Mouse (Mus musculus) liver, embryonic 13.5 days (tissue): ENCODE results near the gene Arid5b. TPM values are rescaled to one million over a fixed set of nuclear protein-coding genes. Genes with fewer than 3 reads are reported as not detected.

Experiments
- ATAC-seq: fragments of 200-750 bp; cut with Nextera tagmentation; 2 replicates; pipeline ENCODE4 v1.8.0; 2017; ENCODE audit warnings: low read depth, mild to moderate bottlenecking, moderate number of reproducible peaks, moderate library complexity
- DNase-seq: peaks from one replicate; pipeline ENCODE4 v3.0.0; 2022
- H3K27ac ChIP-seq: fragments of 300-500 bp; sonication (generic); 2 replicates; pipeline ENCODE4 v1.5.1; 2015; ENCODE audit warnings: moderate library complexity, mild to moderate bottlenecking, inconsistent platforms
- H3K27me3 ChIP-seq: fragments of 300-500 bp; sonication (generic); 2 replicates; pipeline ENCODE4 v1.6.1; 2015; ENCODE audit warnings: mild to moderate bottlenecking, inconsistent platforms
- H3K36me3 ChIP-seq: fragments of 300-500 bp; sonication (generic); 2 replicates; pipeline ENCODE4 v1.6.1; 2015; ENCODE audit warnings: mild to moderate bottlenecking, inconsistent platforms
- H3K4me1 ChIP-seq: fragments of 300-500 bp; sonication (generic); replicated peaks from 2 replicates; pipeline ENCODE4 v1.6.1; 2015; ENCODE audit warnings: inconsistent platforms
- H3K4me2 ChIP-seq: fragments of 300-500 bp; sonication (generic); 2 replicates; pipeline ENCODE4 v1.6.1; 2015; ENCODE audit warnings: inconsistent platforms, mild to moderate bottlenecking, moderate library complexity
- H3K4me3 ChIP-seq: fragments of 300-500 bp; sonication (generic); replicated peaks from 2 replicates; pipeline ENCODE4 v1.5.1; 2015; ENCODE audit warnings: mild to moderate bottlenecking, inconsistent platforms
- H3K9ac ChIP-seq: fragments of 300-500 bp; sonication (generic); 2 replicates; pipeline ENCODE4 v1.6.1; 2015; ENCODE audit warnings: mild to moderate bottlenecking, inconsistent platforms
- H3K9me3 ChIP-seq: fragments of 300-500 bp; sonication (generic); replicated peaks from 2 replicates; pipeline ENCODE4 v1.6.1; 2016; ENCODE audit warnings: inconsistent platforms
- WGBS: fragments of 180-500 bp; shearing (Covaris S2); methylation state at CpG from one replicate; pipeline ENCODE4 v1.1.7; 2015; ENCODE audit not compliant: insufficient replicate concordance; 5-methylcytosine and 5-hydroxymethylcytosine counted together
- polyA plus RNA-seq: library from polyadenylated mRNA; unstranded; fragments of >200 nt; fragmentation: Nextera tagmentation; extraction: Ambion mirVana; gene quantifications from 2 replicates; pipeline ENCODE4 v1.2.1, GENCODE M21; 2015

Gene Arid5b
- polyA plus RNA-seq, 1 experiment from 2014 or later = 4.1 TPM

DNA sequence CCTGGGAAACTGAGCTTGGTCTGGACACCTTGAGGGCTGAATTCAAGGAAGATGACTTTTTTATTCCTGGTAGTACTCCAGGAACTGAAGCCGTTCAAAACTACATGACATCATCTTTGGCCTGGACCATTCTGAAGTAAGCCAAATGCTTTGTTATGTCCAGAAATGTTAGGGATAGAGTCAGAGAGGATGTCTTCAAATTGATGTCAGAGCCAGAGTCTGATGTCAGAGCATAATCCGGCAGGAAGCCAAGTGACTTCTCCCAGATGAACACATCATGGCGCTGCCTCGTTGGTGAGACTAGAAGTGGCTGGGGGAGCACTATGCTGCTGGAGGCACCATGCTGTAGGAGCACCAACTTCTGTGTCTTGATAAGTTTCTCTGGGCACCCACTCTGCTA lies 156.6 kb downstream of the Arid5b start:
- DNase-seq (no peak), ATAC-seq (no peak)
- H3K27ac ChIP-seq = no peak overlapping the region
- H3K4me3 ChIP-seq = no peak overlapping the region
- no peaks in the 10 kb centered on the region for H3K9me3 ChIP-seq
- no peak overlapping the region for H3K9ac ChIP-seq
- no peaks in the 10 kb centered on the region for H3K36me3 ChIP-seq
- H3K27me3 ChIP-seq = no peaks in the 10 kb centered on the region
- no peak overlapping the region for H3K4me2 ChIP-seq
- H3K4me1 ChIP-seq = peaks cover 28% of the 10 kb centered on the region
- WGBS = 67% methylated on average over 4 of the region's 4 CpGs

DNA sequence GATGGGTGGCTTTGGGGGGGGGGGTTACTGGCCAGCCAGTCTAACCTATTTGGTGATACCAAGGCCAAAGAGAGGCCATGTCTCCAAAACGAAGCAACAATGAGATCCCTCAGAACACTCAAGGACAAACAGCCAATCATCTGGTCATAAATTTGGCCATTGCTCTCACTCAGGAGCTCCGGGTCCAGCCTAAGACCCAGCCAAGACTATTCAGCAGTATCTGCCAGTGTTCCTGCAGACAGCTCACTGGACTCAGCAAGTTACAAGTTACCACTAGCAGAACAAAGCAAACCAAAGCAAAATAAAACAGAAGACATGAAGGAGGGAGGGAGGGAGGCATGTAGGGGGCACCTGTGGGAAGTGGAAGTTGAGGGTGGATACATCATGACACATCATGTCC lies 157.3 kb downstream of the Arid5b start:
- Histone ChIP-seq H3K9me3 (no peaks in the 10 kb centered on the region), H3K27me3 (no peaks in the 10 kb centered on the region), H3K36me3 (no peaks in the 10 kb centered on the region), H3K9ac (no peak overlapping the region), H3K4me2 (no peak overlapping the region), H3K4me1 (peaks cover 23% of the 10 kb centered on the region), H3K27ac (no peak overlapping the region), H3K4me3 (no peak overlapping the region)
- ATAC-seq (no peak), DNase-seq (no peak)
- 61% methylated on average over 2 of the region's 2 CpGs for WGBS

DNA sequence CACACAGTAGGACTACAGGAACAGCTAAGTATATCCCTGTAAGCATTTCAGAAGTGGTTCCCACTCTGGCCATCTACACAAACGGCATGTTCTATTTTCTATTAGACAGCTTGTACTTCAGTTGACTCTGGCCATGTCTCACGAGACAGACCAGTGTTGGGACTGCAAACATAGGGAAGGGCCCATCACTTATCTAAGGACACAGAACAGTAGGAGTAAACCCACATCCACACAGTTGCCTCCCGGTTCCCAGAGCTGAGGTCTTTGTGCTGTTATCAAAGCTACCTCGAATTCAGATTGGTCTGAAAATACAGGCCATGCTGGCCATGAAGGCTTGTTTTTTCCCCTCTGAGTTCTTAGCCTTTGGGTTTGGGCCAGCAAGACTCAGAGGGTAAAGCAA lies 158.5 kb downstream of the Arid5b start:
- peaks cover 17% of the 10 kb centered on the region for H3K4me1 ChIP-seq
- H3K4me2 ChIP-seq = no peak overlapping the region
- H3K36me3 ChIP-seq = no peaks in the 10 kb centered on the region
- no peak overlapping the region for H3K27ac ChIP-seq
- WGBS = 29% methylated on average over 4 of the region's 4 CpGs
- DNase-seq (no peak), ATAC-seq (peak; percentile 59)
- no peak overlapping the region for H3K4me3 ChIP-seq
- no peaks in the 10 kb centered on the region for H3K9me3 ChIP-seq
- H3K9ac ChIP-seq = no peak overlapping the region
- no peaks in the 10 kb centered on the region for H3K27me3 ChIP-seq

DNA sequence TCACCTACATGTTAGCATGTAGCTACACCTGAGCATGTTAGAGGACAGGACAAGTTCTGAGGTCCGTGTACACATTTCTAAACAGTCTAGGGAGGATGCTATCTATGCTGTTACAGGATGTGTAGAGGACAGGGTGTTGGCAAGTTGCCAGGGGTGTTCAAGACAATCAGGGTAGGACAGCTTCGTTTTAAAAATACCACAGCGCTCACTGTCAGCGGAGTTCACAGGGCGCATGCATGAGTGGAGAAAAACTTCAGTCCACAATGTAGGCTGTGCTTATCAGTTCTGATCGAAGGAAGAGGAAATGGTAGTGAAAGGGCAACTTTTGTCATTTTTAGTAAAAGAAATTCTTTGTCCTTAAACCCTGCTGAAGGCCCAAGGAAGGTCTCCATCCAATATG lies 159.3 kb downstream of the Arid5b start:
- Histone ChIP-seq H3K4me3 (no peak overlapping the region), H3K9ac (no peak overlapping the region), H3K36me3 (peaks cover 3% of the 10 kb centered on the region; the same call in 1 of the 2 replicates), H3K9me3 (no peaks in the 10 kb centered on the region), H3K4me2 (no peak overlapping the region), H3K27me3 (no peaks in the 10 kb centered on the region), H3K27ac (no peak overlapping the region), H3K4me1 (peaks cover 17% of the 10 kb centered on the region)
- ATAC-seq (peak; percentile 73), DNase-seq (peak; percentile 41)
- 33% methylated on average over 6 of the region's 6 CpGs for WGBS

DNA sequence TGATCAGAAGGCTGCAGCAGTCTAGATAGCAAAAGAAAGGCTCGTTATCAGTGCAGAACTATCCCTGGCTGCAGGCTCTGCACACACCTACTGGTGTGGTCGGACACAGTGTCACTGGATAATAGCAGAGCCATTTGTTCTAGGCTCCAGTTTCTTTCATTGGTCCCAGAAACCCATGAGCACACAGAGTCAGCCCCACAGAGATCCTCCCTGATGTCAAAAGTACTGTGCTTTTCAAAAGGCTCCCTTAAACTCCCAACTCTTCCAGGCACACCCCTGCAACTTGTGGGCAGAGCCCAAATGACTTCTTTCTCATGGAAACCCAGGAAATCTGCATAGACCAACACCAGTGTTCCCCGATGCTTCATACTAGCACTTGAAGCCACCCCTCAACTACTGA lies 163.6 kb downstream of the Arid5b start:
- peak; percentile 47; the same call in 1 of the 2 replicates for ATAC-seq
- Histone ChIP-seq H3K27me3 (no peaks in the 10 kb centered on the region), H3K4me2 (no peak overlapping the region), H3K9me3 (no peaks in the 10 kb centered on the region), H3K36me3 (peaks cover 5% of the 10 kb centered on the region; the same call in 1 of the 2 replicates), H3K9ac (no peak overlapping the region), H3K4me1 (peaks cover 19% of the 10 kb centered on the region), H3K27ac (no peak overlapping the region), H3K4me3 (no peak overlapping the region)
- DNase-seq = no peak
- WGBS = 44% methylated on average over 3 of the region's 3 CpGs

DNA sequence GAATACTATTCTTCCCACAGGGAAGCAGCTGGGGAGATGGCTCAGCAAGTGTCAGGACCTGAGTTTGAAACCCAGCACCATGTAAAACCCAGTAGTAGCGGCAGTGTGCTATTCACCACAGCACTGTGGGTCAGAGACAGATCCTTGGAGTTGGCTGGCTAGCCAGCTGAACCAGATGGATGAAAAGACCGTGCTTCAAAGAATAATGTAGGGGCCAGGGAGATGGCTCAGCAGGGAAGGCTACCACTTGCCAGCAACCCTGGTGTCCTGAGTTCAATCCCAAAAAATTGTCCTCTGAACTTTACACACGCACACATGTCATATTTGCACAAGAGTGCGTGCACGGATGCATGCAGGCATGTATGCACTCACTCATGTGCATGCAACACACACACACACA lies 164.9 kb downstream of the Arid5b start:
- H3K27me3 ChIP-seq = no peaks in the 10 kb centered on the region
- H3K9me3 ChIP-seq = no peaks in the 10 kb centered on the region
- peaks cover 5% of the 10 kb centered on the region; the same call in 1 of the 2 replicates for H3K36me3 ChIP-seq
- 78% methylated on average over 5 of the region's 5 CpGs for WGBS
- H3K9ac ChIP-seq = no peak overlapping the region
- no peak for DNase-seq
- ATAC-seq = no peak
- no peak overlapping the region for H3K27ac ChIP-seq
- H3K4me2 ChIP-seq = no peak overlapping the region
- peaks cover 8% of the 10 kb centered on the region; the same call in 1 of the 2 replicates for H3K4me1 ChIP-seq
- H3K4me3 ChIP-seq = no peak overlapping the region

DNA sequence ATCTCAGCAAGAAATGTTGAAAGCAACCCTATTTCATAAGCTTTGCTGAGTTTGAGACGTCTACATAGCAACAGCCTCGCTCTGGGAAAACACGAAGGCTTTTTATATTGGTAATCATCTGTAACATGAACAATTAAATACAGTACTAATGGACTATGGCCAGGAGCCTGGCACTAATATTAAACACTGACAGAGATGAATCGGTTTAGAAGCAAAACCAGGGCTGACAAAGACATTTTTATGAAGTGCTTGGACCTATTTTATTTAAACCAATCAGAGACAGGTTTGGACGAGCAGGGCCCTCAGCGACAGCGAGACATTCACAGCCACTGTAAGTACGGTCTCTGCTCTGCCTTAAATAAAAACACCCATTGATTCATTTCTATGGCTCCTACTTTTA lies 165.6 kb downstream of the Arid5b start:
- no peak for DNase-seq

DNA sequence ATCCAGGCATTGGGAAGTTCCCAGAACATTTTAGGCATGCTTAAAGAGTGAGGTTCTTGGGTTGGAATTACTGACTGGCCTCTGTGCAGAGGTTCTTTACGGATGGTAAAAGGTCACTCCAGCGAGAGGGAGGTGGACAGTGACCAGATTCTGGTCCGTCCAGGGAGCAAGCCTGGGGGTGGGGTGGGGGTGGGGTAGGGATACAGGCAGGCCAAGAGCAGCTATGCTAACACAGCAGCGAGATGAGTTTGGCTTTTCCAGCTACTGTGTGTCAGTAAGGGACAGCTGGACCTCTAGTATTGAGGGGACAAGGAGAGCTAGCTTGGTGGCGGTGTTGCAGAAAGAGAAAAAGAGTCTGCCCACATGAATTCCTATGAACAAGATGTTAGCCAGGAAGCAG lies 167.9 kb downstream of the Arid5b start:
- 56% methylated on average over 5 of the region's 5 CpGs for WGBS
- ATAC-seq = no peak
- no peaks in the 10 kb centered on the region for H3K27me3 ChIP-seq
- H3K27ac ChIP-seq = no peak overlapping the region
- no peak for DNase-seq
- H3K9ac ChIP-seq = no peak overlapping the region
- peaks cover 5% of the 10 kb centered on the region; the same call in 1 of the 2 replicates for H3K36me3 ChIP-seq
- H3K4me2 ChIP-seq = no peak overlapping the region
- H3K4me3 ChIP-seq = no peak overlapping the region
- no peaks in the 10 kb centered on the region for H3K9me3 ChIP-seq
- peaks cover 9% of the 10 kb centered on the region; the same call in 1 of the 2 replicates for H3K4me1 ChIP-seq

More for the DNA sequence above, 165.6 kb downstream of the Arid5b start:
- H3K36me3 ChIP-seq = peaks cover 5% of the 10 kb centered on the region; the same call in 1 of the 2 replicates
- no peaks in the 10 kb centered on the region for H3K9me3 ChIP-seq
- H3K9ac ChIP-seq = no peak overlapping the region
- ATAC-seq = no peak
- WGBS = 77% methylated on average over 8 of the region's 8 CpGs
- H3K27me3 ChIP-seq = no peaks in the 10 kb centered on the region
- H3K4me3 ChIP-seq = no peak overlapping the region
- H3K4me1 ChIP-seq = peaks cover 8% of the 10 kb centered on the region; the same call in 1 of the 2 replicates
- H3K27ac ChIP-seq = no peak overlapping the region
- no peak overlapping the region for H3K4me2 ChIP-seq

DNA sequence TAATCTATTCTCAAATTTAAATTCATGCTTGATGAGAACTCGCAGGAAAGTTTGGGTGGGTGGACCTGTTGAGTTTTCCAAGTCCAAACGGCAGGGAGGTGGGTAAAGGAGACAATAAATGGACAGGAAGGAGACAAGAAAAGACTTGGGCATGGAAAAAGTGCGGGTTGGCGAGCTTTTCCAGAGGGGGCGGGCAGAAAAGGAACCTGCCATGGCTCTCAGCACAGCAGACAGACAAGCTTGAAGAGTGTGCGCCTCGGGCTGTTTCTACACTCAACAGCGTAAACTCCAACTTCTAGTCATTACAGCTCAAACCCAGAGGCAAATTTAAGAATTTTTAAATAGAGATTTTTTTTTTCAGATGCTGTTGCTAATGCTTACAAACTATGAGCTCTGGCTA lies 168.4 kb downstream of the Arid5b start:
- Histone ChIP-seq H3K4me2 (no peak overlapping the region), H3K4me1 (peaks cover 12% of the 10 kb centered on the region; the same call in 1 of the 2 replicates), H3K9ac (no peak overlapping the region), H3K27me3 (no peaks in the 10 kb centered on the region), H3K9me3 (no peaks in the 10 kb centered on the region), H3K36me3 (peaks cover 5% of the 10 kb centered on the region; the same call in 1 of the 2 replicates), H3K4me3 (no peak overlapping the region), H3K27ac (no peak overlapping the region)
- 62% methylated on average over 8 of the region's 8 CpGs for WGBS
- ATAC-seq = no peak
- DNase-seq = no peak

DNA sequence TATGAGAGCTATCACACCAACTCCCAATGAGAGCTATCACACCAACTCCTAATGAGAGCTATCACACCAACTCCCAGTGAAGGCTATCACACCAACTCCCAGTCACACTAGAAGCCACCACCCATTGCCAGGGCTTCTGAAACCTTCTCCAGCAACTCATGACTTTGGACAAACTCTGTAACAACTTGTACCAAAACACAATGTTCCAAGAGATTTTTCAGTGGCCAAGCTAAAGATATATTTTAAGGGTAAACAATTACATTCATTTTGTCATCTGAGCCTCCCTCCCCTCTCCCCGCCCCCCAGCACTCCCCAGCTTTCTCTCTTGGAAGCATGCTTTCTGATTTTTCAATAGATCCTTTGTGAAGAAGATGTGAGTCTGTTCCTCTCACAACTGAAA lies 168.9 kb downstream of the Arid5b start:
- Histone ChIP-seq H3K4me1 (0 out of 2 replicates have a peak, but pooled peaks cover 12% of the 10 kb centered on the region), H3K27me3 (no peaks in the 10 kb centered on the region), H3K9me3 (no peaks in the 10 kb centered on the region), H3K36me3 (peaks cover 5% of the 10 kb centered on the region; the same call in 1 of the 2 replicates), H3K27ac (no peak overlapping the region), H3K4me2 (no peak overlapping the region), H3K4me3 (no peak overlapping the region), H3K9ac (no peak overlapping the region)
- ATAC-seq = no peak
- 90% methylated on average over 1 of the region's 1 CpGs for WGBS
- no peak for DNase-seq

- no peak for DNase-seq
- Histone ChIP-seq H3K9me3 (no peaks in the 10 kb centered on the region), H3K27me3 (no peaks in the 10 kb centered on the region), H3K9ac (no peak overlapping the region), H3K4me3 (no peak overlapping the region), H3K4me1 (0 out of 2 replicates have a peak, but pooled peaks cover 15% of the 10 kb centered on the region), H3K36me3 (no peaks in the 10 kb centered on the region), H3K27ac (no peak overlapping the region), H3K4me2 (no peak overlapping the region)
- no peak for ATAC-seq
- 63% methylated on average over 6 of the region's 6 CpGs for WGBS
Observed at GRCm38 (mm10) chr10:68107716-68108115, 170.8 kb downstream of the Arid5b start.

GRCm38 (mm10) chr10:68106351-68106950 lies 172.1 kb downstream of the Arid5b start:
- Histone ChIP-seq H3K27me3 (no peaks in the 10 kb centered on the region), H3K27ac (no peak overlapping the region), H3K36me3 (no peaks in the 10 kb centered on the region), H3K4me3 (no peak overlapping the region), H3K9me3 (no peaks in the 10 kb centered on the region), H3K4me1 (0 out of 2 replicates have a peak, but pooled peaks cover 14% of the 10 kb centered on the region), H3K4me2 (no peak overlapping the region), H3K9ac (no peak overlapping the region)
- DNase-seq (no peak), ATAC-seq (no peak)
- 70% methylated on average over 9 of the region's 9 CpGs for WGBS
